Mouse (Mus musculus) limb, embryonic 11.5 days (tissue): ENCODE measurements at regions not wholly inside any gene's neighbourhood (a gene's known extent, or its start where the extent isn't known, plus 50 kb on each side); places are given as distances from the start of the nearest gene placed in this dataset.

Experiments used
- ATAC-seq: fragments of 200-750 bp; cut with Nextera tagmentation; 2 replicates; pipeline ENCODE4 v1.8.0; 2017; ENCODE audit warnings: low read depth; ENCODE audit not compliant: insufficient number of reproducible peaks, low FRiP score, low TSS enrichment
- DNase-seq: peaks from one replicate; pipeline ENCODE4 v3.0.0-alpha.2; 2015; ENCODE audit warnings: low spot score
- H3K27ac ChIP-seq: fragments of 300-500 bp; sonication (generic); replicated peaks from 2 replicates; pipeline ENCODE4 v1.5.1; 2014; ENCODE audit warnings: low read depth, mild to moderate bottlenecking, low read length
- H3K27me3 ChIP-seq: fragments of 300-500 bp; sonication (generic); 2 replicates; pipeline ENCODE4 v1.6.1; 2014; ENCODE audit warnings: mild to moderate bottlenecking, low read length, mixed read lengths; ENCODE audit not compliant: control insufficient read depth, insufficient read depth
- H3K36me3 ChIP-seq: fragments of 300-500 bp; sonication (generic); 2 replicates; pipeline ENCODE4 v1.6.1; 2014; ENCODE audit warnings: mild to moderate bottlenecking, low read length, moderate library complexity, mixed read lengths; ENCODE audit not compliant: control insufficient read depth, insufficient read depth
- H3K4me1 ChIP-seq: fragments of 300-500 bp; sonication (generic); 2 replicates; pipeline ENCODE4 v1.6.1; 2014; ENCODE audit warnings: low read length, mixed read lengths; ENCODE audit not compliant: control insufficient read depth, insufficient read depth
- H3K4me2 ChIP-seq: fragments of 300-500 bp; sonication (generic); 2 replicates; pipeline ENCODE4 v1.6.1; 2014; ENCODE audit warnings: low read depth, mild to moderate bottlenecking, moderate library complexity; ENCODE audit not compliant: severe bottlenecking
- H3K4me3 ChIP-seq: fragments of 300-500 bp; sonication (generic); 2 replicates; pipeline ENCODE4 v1.5.1; 2014; ENCODE audit warnings: low read depth, low read length
- H3K9ac ChIP-seq: fragments of 300-500 bp; sonication (generic); 2 replicates; pipeline ENCODE4 v1.6.1; 2014; ENCODE audit warnings: mild to moderate bottlenecking, low read length
- H3K9me3 ChIP-seq: fragments of 300-500 bp; sonication (generic); 2 replicates; pipeline ENCODE4 v1.6.1; 2016; ENCODE audit warnings: low read length; ENCODE audit not compliant: control insufficient read depth
- WGBS: fragments of 180-500 bp; shearing (Covaris S2); extraction: QIAGEN DNeasy Blood & Tissue Kit; methylation state at CpG from one replicate; pipeline ENCODE4 v1.1.7; 2014; 5-methylcytosine and 5-hydroxymethylcytosine counted together

DNA sequence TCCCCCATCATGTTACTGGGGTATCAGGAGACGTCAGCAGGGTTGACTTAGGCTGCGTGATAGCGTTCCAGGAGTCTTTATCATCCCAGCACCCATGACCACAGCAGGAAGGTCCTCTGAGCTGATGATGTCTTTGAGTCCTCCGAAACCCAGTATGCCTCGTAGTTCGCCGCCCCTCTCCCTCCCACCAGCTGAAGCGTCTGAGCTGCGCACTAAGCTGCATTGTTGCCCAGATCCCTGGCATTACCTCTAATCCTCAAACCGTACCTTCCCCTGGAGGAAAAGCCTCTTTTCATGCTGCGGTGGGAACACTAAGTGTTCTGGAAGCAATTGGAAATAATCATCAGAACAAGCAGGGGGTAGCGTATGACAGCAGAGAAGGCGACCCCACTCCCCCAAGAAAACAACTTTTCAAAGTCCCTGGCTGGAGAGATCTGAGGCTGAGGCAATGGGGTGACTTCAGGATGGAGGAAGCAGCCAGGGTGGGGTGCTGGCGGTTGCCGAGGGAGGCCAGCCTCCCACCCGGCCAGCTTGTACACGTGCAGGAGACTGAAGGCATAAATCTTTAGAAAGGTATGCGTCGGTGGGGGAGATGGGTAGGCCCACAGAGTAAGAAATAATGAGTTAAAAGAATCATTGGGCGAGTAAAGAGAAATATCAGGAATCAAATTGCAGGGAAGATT is 93.7 kb upstream of the Lrfn2 start:
- Histone ChIP-seq H3K36me3 (no peaks in the 10 kb centered on the region), H3K27ac (no peak overlapping the region), H3K27me3 (no peaks in the 10 kb centered on the region), H3K4me3 (no peak overlapping the region), H3K4me1 (no peaks in the 10 kb centered on the region), H3K4me2 (no peak overlapping the region), H3K9ac (no peak overlapping the region), H3K9me3 (no peaks in the 10 kb centered on the region)
- ATAC-seq (no peak), DNase-seq (no peak)
- 71% methylated on average over 20 of the region's 20 CpGs for WGBS

DNA sequence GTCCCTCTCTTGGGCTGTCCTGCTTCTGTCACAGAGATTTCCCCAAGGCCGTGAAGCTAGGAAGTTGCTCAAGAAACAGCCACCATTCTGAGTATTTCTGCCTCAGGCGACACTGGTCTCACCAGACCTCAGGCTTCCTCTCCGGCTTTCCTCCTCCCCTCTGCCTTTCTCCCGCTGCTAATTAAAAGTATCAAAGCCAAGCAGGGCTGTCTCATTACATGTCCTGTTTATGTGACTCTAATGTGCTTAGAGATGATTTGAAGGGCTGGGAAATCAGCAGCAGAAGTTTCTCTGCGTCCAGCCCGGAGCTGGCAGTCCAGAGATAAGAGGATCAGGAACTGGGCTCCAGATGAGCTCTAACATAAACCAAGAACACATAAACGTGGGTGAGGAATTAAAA is 84.3 kb upstream of the Lrfn2 start:
- no peak overlapping the region for H3K4me3 ChIP-seq
- H3K27me3 ChIP-seq: no peaks in the 10 kb centered on the region
- H3K9ac ChIP-seq: no peak overlapping the region
- no peak for ATAC-seq
- H3K27ac ChIP-seq: no peak overlapping the region
- no peaks in the 10 kb centered on the region for H3K36me3 ChIP-seq
- no peak for DNase-seq
- H3K4me1 ChIP-seq: no peaks in the 10 kb centered on the region
- H3K4me2 ChIP-seq: no peak overlapping the region
- WGBS: 30% methylated on average over 7 of the region's 7 CpGs
- no peaks in the 10 kb centered on the region for H3K9me3 ChIP-seq

DNA sequence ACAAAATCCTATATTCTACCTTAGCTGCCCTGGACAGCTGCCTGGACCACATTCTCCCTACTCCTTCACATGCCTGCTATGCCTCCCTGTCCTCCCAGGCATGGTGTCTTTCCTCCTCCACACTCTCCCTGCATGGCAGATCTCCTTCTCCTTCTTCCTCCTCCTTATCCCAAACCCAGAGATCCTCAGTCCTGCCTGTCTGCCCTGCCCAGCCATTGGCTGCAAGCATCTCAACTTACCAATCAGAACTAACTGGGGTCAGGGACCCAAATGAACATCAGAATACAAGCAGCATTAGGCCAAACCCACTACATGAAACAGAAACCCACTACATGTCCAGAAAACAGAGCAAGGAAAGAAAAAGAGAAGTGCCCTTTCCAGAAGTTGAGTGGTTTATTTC is 81.3 kb upstream of the Lrfn2 start:
- H3K9me3 ChIP-seq: no peaks in the 10 kb centered on the region
- H3K27ac ChIP-seq: no peak overlapping the region
- no peak overlapping the region for H3K4me3 ChIP-seq
- no peak overlapping the region for H3K4me2 ChIP-seq
- no peaks in the 10 kb centered on the region for H3K27me3 ChIP-seq
- H3K9ac ChIP-seq: no peak overlapping the region
- ATAC-seq: no peak
- H3K36me3 ChIP-seq: no peaks in the 10 kb centered on the region
- no peaks in the 10 kb centered on the region for H3K4me1 ChIP-seq
- no peak for DNase-seq

DNA sequence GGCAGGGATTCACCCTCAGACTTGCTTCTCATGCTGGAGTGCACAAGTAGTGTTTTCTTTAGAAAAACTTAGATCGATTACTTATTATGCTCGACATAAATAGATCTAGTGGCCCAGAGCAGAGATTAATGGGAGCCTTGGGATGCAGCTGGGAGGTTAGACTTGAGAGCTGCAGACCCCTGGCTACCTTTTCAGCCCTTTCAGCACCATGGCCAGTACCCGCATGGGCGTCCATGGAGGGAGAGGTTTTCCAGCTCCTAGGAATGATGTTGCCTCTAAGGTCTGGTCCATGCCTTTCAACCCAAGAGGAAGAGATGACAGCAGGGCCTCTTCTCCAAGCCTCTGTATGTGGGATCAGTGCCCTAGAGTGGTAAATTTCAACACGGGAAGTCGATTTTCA is 73.3 kb upstream of the Lrfn2 start:
- no peak overlapping the region for H3K4me2 ChIP-seq
- 54% methylated on average over 6 of the region's 6 CpGs for WGBS
- no peaks in the 10 kb centered on the region for H3K9me3 ChIP-seq
- H3K27me3 ChIP-seq: no peaks in the 10 kb centered on the region
- H3K9ac ChIP-seq: no peak overlapping the region
- no peak for ATAC-seq
- H3K36me3 ChIP-seq: no peaks in the 10 kb centered on the region
- no peak overlapping the region for H3K4me3 ChIP-seq
- no peak overlapping the region for H3K27ac ChIP-seq
- H3K4me1 ChIP-seq: no peaks in the 10 kb centered on the region
- DNase-seq: peak; percentile 83

DNA sequence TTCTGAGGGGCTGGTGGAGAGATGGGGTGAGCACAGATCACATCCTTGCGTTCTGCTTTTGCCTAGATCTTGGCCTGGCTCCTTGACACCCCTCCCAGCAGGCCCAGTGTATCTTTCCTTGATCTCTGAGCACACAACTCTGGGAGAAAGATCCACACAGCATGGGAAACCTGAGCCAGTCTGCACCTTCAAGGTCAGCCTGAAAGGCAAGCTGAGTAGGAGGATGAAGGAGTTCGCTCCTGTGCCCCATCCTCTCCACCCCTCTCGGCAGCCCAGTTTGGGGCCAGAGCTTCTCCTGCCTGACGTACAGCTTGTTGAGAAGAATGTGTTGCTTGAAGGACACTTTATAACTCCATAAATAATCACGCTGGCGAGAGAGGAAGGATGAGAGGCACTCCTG is 61.7 kb upstream of the Lrfn2 start:
- H3K4me3 ChIP-seq: no peak overlapping the region
- no peak for ATAC-seq
- no peaks in the 10 kb centered on the region for H3K4me1 ChIP-seq
- H3K9ac ChIP-seq: no peak overlapping the region
- no peak for DNase-seq
- 54% methylated on average over 6 of the region's 6 CpGs for WGBS
- no peaks in the 10 kb centered on the region for H3K9me3 ChIP-seq
- H3K4me2 ChIP-seq: no peak overlapping the region
- no peak overlapping the region for H3K27ac ChIP-seq
- H3K27me3 ChIP-seq: no peaks in the 10 kb centered on the region
- no peaks in the 10 kb centered on the region for H3K36me3 ChIP-seq

DNA sequence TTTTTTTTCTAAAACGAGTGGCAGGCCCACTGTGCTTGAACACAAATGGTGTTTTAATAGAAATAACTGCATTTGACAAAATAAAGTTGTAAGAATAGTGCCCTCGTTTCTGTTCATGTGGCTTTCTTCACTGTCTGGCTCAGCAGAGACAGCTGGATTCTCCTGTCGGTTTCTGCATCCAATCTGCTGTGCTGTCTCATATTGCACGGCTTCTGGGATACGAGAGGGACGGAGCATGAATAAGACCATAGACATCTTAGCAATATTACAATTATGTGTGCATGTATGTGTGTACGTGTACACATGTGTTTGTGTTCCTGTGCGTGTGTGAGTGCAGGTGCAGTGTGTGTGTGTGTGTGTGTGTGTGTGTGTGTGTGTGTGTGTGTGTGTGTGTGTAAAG is 54.7 kb upstream of the Lrfn2 start:
- no peak overlapping the region for H3K27ac ChIP-seq
- H3K27me3 ChIP-seq: no peaks in the 10 kb centered on the region
- ATAC-seq (no peak), DNase-seq (no peak)
- no peaks in the 10 kb centered on the region for H3K36me3 ChIP-seq
- H3K4me3 ChIP-seq: no peak overlapping the region
- no peaks in the 10 kb centered on the region for H3K4me1 ChIP-seq
- WGBS: 77% methylated on average over 8 of the region's 8 CpGs
- H3K9ac ChIP-seq: no peak overlapping the region
- H3K4me2 ChIP-seq: no peak overlapping the region
- no peaks in the 10 kb centered on the region for H3K9me3 ChIP-seq

DNA sequence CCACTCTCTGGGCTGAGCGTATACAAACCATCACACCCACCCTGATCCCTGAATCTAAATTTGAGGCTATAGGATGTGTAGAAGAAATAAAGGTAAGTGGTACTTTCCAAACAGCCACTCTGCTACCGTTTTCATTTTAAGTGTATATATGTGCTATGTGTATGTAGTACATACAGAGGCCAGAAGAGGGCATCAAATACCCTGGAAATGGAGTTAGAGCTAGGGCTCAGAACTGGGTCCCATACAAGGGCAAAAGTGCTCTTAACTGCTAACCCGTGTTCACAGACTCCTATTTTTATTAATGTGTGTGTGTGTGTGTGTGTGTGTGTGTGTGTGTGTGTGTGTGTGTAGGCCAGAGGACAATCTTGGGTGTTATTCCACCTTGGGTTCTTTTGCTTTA is 51.6 kb upstream of the Lrfn2 start:
- DNase-seq (no peak), ATAC-seq (no peak)
- WGBS: 88% methylated on average over 3 of the region's 3 CpGs
- Histone ChIP-seq H3K9ac (no peak overlapping the region), H3K27me3 (no peaks in the 10 kb centered on the region), H3K9me3 (no peaks in the 10 kb centered on the region), H3K27ac (no peak overlapping the region), H3K4me3 (no peak overlapping the region), H3K36me3 (no peaks in the 10 kb centered on the region), H3K4me2 (no peak overlapping the region), H3K4me1 (no peaks in the 10 kb centered on the region)

DNA sequence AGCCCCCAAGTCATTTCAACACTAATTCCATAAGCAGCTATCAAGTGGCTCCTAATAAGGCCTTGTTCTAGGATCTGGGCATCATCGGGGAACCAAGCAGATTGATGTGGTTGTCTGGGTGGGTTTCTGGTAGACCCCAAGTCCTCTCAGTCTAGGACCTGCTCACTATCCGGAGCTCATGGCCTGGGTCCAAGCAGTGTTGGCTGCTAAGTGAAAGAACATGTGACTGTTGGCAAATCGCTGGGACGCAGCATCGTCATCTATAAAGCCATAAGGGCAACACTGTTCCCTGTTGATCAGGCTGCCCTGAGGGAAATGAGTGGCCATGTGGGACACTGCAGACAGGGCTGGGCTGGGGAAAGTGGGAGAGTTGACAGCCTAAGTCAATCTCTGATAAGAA is 50.2 kb upstream of the Lrfn2 start:
- Histone ChIP-seq H3K9me3 (no peaks in the 10 kb centered on the region), H3K4me1 (no peaks in the 10 kb centered on the region), H3K27me3 (no peaks in the 10 kb centered on the region), H3K27ac (no peak overlapping the region), H3K4me2 (no peak overlapping the region), H3K9ac (no peak overlapping the region), H3K36me3 (no peaks in the 10 kb centered on the region), H3K4me3 (no peak overlapping the region)
- no peak for ATAC-seq
- WGBS: 75% methylated on average over 5 of the region's 5 CpGs
- no peak for DNase-seq
